Mouse (Mus musculus) forebrain, embryonic 11.5 days (tissue): ENCODE data around the gene Ak2. TPM values are rescaled to one million over a fixed set of nuclear protein-coding genes. Genes with fewer than 3 reads are reported as not detected.

Experiments used
- ATAC-seq: fragments of 200-750 bp; cut with Nextera tagmentation; replicated peaks from 2 replicates; pipeline ENCODE4 v1.8.0; 2017; ENCODE audit warnings: moderate TSS enrichment; ENCODE audit not compliant: low FRiP score
- DNase-seq: peaks from one replicate; pipeline ENCODE4 v3.0.0-alpha.2; 2017; ENCODE audit warnings: low spot score
- H3K27ac ChIP-seq: fragments of 300-500 bp; sonication (generic); 2 replicates; pipeline ENCODE4 v1.5.1; 2014; ENCODE audit warnings: low read depth, low read length
- H3K27me3 ChIP-seq: fragments of 300-500 bp; sonication (generic); 2 replicates; pipeline ENCODE4 v1.6.1; 2014; ENCODE audit warnings: mild to moderate bottlenecking, low read length, mixed read lengths; ENCODE audit not compliant: control insufficient read depth, insufficient read depth
- H3K36me3 ChIP-seq: fragments of 300-500 bp; sonication (generic); 2 replicates; pipeline ENCODE4 v1.6.1; 2014; ENCODE audit warnings: mild to moderate bottlenecking, low read length, moderate library complexity, mixed read lengths; ENCODE audit not compliant: control insufficient read depth, insufficient read depth
- H3K4me1 ChIP-seq: fragments of 300-500 bp; sonication (generic); replicated peaks from 2 replicates; pipeline ENCODE4 v1.6.1; 2014; ENCODE audit warnings: low read length, mixed read lengths; ENCODE audit not compliant: control insufficient read depth, insufficient read depth
- H3K4me2 ChIP-seq: fragments of 300-500 bp; sonication (generic); 2 replicates; pipeline ENCODE4 v1.6.1; 2014; ENCODE audit warnings: low read depth, mild to moderate bottlenecking, low read length, moderate library complexity, mixed read lengths; ENCODE audit not compliant: severe bottlenecking
- H3K4me3 ChIP-seq: fragments of 300-500 bp; sonication (generic); 2 replicates; pipeline ENCODE4 v1.5.1; 2014; ENCODE audit warnings: low read depth, low read length
- H3K9ac ChIP-seq: fragments of 300-500 bp; sonication (generic); 2 replicates; pipeline ENCODE4 v1.6.1; 2014; ENCODE audit warnings: low read length
- H3K9me3 ChIP-seq: fragments of 300-500 bp; sonication (generic); 2 replicates; pipeline ENCODE4 v1.6.1; 2016; ENCODE audit warnings: low read length, mixed read lengths; ENCODE audit not compliant: control insufficient read depth
- WGBS: fragments of 180-500 bp; shearing (Covaris S2); extraction: QIAGEN DNeasy Blood & Tissue Kit; methylation state at CpG from one replicate; pipeline ENCODE4 v1.1.7; 2014; 5-methylcytosine and 5-hydroxymethylcytosine counted together
- polyA plus RNA-seq: library from polyadenylated mRNA; unstranded; fragments of >200 nt; fragmentation: Nextera tagmentation; extraction: Ambion mirVana; gene quantifications from 2 replicates; pipeline ENCODE4 v1.2.1, GENCODE M21; 2014

Gene Ak2
- polyA plus RNA-seq, result 173 and 174 TPM in 2 replicates

DNA sequence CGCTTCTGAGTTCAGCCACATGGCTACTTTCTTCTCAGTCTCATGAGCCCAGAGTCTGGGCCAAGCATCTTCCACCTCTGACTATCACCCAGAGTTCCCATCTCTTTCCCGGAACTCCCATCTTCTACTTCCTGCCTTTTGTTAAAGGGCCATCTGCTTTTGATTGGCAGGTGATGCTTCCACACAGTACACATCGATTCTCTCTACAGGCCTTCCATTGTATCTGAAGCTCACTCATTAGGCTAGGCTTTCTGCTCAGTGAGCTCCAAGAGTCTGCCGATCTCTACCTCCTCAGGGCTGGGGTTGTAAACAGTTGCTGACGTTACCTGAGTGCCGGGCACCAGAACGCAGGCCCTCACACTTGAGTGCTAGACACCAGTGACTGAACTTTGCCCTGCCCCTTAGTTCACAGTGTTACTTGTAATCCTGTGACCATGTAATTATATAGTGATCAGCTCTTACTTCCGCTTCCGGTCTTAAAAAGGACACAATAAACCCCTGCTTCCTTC is at the start of gene Ak2:
TSS of gene Ak2 (plus strand) at position 459 of the 509 bp plus-strand sequence.
- WGBS, result 92% methylated on average over 9 of the region's 9 CpGs
- H3K9me3 ChIP-seq, result no peaks in the 10 kb centered on the region
- no peak for DNase-seq
- H3K27ac ChIP-seq, result no peak within 1 kb of the TSS
- peaks cover 9% of the 10 kb centered on the region for H3K4me1 ChIP-seq
- peak within 1 kb of the TSS; percentile 35; the same call in 1 of the 2 replicates for H3K9ac ChIP-seq
- no peaks in the 10 kb centered on the region; the same call in 1 of the 2 replicates for H3K36me3 ChIP-seq
- no peaks in the 10 kb centered on the region for H3K27me3 ChIP-seq
- no peak within 1 kb of the TSS for H3K4me3 ChIP-seq
- no peak for ATAC-seq
- H3K4me2 ChIP-seq, result no peak within 1 kb of the TSS

- no peak overlapping the region for H3K27ac ChIP-seq
- no peaks in the 10 kb centered on the region for H3K4me1 ChIP-seq
- no peak overlapping the region for H3K4me3 ChIP-seq
- H3K4me2 ChIP-seq, result no peak overlapping the region
- H3K27me3 ChIP-seq, result no peaks in the 10 kb centered on the region
- ATAC-seq (no peak), DNase-seq (no peak)
- H3K36me3 ChIP-seq, result no peaks in the 10 kb centered on the region
- 47% methylated on average over 3 of the region's 3 CpGs for WGBS
- H3K9ac ChIP-seq, result no peak overlapping the region
- H3K9me3 ChIP-seq, result no peaks in the 10 kb centered on the region
Measured at GRCm38 (mm10) chr4:128942346-128942745, 49.4 kb upstream of the Ak2 start.

DNA sequence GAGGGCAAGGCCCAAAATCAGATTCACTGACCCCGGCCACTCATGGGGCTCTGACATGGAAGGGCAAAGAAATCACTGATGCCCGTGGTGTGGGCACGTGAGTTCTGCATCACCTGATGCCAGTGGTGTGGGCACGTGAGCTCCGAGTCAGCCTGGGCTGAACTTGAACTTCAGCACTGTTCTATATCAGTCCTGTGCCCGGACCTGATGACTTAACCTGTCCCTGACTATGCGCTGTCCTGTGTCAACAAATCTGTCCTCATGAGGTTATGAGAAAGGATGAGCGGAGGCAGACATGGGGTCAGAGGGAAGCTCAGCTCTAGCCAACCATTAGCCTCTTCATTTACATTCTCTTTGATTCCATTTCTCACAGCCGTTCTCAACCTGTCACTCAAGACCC is 45.0 kb upstream of the Ak2 start:
- Histone ChIP-seq H3K4me1 (no peaks in the 10 kb centered on the region), H3K27ac (no peak overlapping the region), H3K9me3 (no peaks in the 10 kb centered on the region), H3K9ac (no peak overlapping the region), H3K36me3 (no peaks in the 10 kb centered on the region), H3K4me2 (no peak overlapping the region), H3K4me3 (no peak overlapping the region), H3K27me3 (no peaks in the 10 kb centered on the region)
- DNase-seq (no peak), ATAC-seq (no peak)
- 84% methylated on average over 9 of the region's 9 CpGs for WGBS

GRCm38 (mm10) chr4:128947326-128947933 is 44.3 kb upstream of the Ak2 start:
- DNase-seq (no peak), ATAC-seq (no peak)
- H3K27me3 ChIP-seq, result no peaks in the 10 kb centered on the region
- no peak overlapping the region for H3K27ac ChIP-seq
- H3K4me3 ChIP-seq, result no peak overlapping the region
- no peak overlapping the region for H3K9ac ChIP-seq
- H3K36me3 ChIP-seq, result no peaks in the 10 kb centered on the region
- 14% methylated on average over 18 of the region's 18 CpGs for WGBS
- peak overlapping the region; percentile 21; the same call in 1 of the 2 replicates for H3K4me2 ChIP-seq
- no peaks in the 10 kb centered on the region for H3K9me3 ChIP-seq
- no peaks in the 10 kb centered on the region for H3K4me1 ChIP-seq

DNA sequence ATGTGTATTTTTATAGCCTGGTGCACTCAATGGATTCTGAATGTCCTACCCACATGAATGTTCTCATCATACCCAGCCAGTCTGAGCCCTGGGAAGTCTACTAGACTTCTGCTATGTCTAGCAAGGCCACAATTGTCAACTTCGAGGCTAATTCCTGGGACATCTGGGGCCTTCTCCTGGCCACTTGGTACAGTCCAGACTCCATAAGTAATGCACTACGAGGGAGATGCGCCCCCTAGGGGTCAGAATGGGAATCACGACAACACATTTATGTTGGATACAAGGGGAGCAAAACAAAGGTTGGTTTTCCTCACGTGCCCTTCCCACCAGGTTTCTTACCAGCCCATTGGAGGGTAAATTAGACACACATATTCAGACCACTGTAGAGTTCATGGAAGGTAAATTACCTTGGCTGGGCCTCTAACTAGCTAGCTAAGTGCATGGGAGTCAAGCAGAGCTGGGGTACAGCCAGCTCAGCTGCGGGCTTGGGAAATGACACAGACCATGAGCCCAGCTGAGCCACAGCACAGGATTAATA is 43.6 kb upstream of the Ak2 start:
- WGBS, result 31% methylated on average over 6 of the region's 6 CpGs
- ATAC-seq (no peak), DNase-seq (peak; percentile 79)
- Histone ChIP-seq H3K9me3 (no peaks in the 10 kb centered on the region), H3K36me3 (no peaks in the 10 kb centered on the region), H3K4me1 (no peaks in the 10 kb centered on the region), H3K4me3 (no peak overlapping the region), H3K9ac (no peak overlapping the region), H3K4me2 (no peak overlapping the region), H3K27ac (no peak overlapping the region), H3K27me3 (no peaks in the 10 kb centered on the region)

GRCm38 (mm10) chr4:128949470-128950005 is 42.2 kb upstream of the Ak2 start:
- Histone ChIP-seq H3K36me3 (no peaks in the 10 kb centered on the region), H3K27ac (no peak overlapping the region), H3K9ac (no peak overlapping the region), H3K9me3 (no peaks in the 10 kb centered on the region), H3K4me2 (no peak overlapping the region), H3K27me3 (no peaks in the 10 kb centered on the region), H3K4me3 (no peak overlapping the region), H3K4me1 (no peaks in the 10 kb centered on the region)
- no peak for ATAC-seq
- DNase-seq, result no peak
- 47% methylated on average over 15 of the region's 15 CpGs for WGBS

GRCm38 (mm10) chr4:128950461-128950860 is 41.3 kb upstream of the Ak2 start:
- no peak overlapping the region for H3K27ac ChIP-seq
- ATAC-seq (no peak), DNase-seq (no peak)
- H3K9ac ChIP-seq, result no peak overlapping the region
- H3K4me3 ChIP-seq, result no peak overlapping the region
- no peaks in the 10 kb centered on the region for H3K9me3 ChIP-seq
- 86% methylated on average over 5 of the region's 5 CpGs for WGBS
- H3K4me1 ChIP-seq, result no peaks in the 10 kb centered on the region
- H3K4me2 ChIP-seq, result no peak overlapping the region
- no peaks in the 10 kb centered on the region for H3K36me3 ChIP-seq
- H3K27me3 ChIP-seq, result no peaks in the 10 kb centered on the region

DNA sequence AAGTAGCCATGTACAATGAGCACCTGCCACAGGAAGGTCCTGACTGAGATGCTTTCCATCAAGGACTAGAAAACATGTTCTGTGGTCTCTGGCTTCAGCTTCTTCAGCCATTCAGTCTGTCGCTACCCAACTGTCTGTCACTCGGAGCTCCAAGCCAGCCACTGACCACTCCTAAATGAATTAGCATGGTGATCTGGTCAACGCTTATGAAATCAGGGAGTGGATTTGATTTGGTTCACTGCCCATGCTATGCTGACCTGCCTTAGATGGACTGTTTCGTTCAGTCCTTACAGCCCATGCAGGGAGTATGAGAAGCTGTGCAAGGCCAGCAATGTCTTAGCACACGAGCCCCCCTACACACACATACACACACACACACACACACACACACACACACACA is 37.9 kb upstream of the Ak2 start:
- H3K27ac ChIP-seq, result no peak overlapping the region
- H3K4me2 ChIP-seq, result no peak overlapping the region
- no peak for DNase-seq
- no peaks in the 10 kb centered on the region for H3K27me3 ChIP-seq
- 83% methylated on average over 5 of the region's 5 CpGs for WGBS
- no peak overlapping the region for H3K4me3 ChIP-seq
- H3K9ac ChIP-seq, result no peak overlapping the region
- no peaks in the 10 kb centered on the region for H3K9me3 ChIP-seq
- no peaks in the 10 kb centered on the region for H3K4me1 ChIP-seq
- ATAC-seq, result no peak
- no peaks in the 10 kb centered on the region for H3K36me3 ChIP-seq
